Mouse (Mus musculus) heart, postnatal 0 days (tissue): ENCODE measurements around the gene Scrn1.

Experiments used
- CTCF ChIP-seq: IDR thresholded peaks from 2 replicates; pipeline ENCODE4 v1.5.1; 2016; ENCODE audit warnings: antibody characterized with exemption, control low read depth, low read depth
- EP300 ChIP-seq: IDR thresholded peaks from 2 replicates; pipeline ENCODE4 v1.6.1; 2016; ENCODE audit warnings: antibody characterized with exemption, low read depth

DNA sequence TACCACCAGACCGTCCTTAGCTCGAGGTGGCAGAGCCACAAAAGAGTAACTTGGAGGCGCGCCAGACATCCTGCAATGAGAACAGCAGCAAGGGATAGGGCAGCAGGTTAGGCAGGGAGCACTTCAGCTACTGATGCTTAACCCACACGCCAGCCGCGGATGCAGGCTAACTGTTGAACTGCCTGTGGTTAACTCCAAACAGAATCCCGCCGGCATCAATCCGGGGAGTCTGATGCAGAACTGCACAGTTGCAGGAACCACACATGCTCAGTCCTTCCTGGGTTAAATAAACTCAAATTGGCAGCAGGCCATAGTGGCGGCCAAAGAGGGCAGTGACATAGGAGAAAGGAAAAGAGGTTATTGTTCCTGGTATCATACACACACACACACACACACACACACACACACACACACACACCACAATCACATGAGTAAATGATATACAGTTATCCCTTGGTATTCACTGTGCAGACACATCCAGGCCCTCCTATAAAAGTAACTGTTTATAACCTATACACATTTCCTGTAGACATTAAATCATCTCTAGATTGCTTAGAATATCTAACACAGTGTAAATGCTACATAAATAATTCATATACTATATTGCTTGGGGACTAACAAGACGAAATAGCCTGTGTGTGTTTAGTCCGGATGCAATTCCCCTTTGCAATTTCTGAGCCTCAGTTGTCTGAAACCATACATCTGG is 17.8 kb downstream of the Scrn1 start:
- TF ChIP-seq CTCF (no peak), EP300 (no peak)
